Mouse (Mus musculus) ES-Bruce4 (cell line): ENCODE measurements around the gene Ddx56. TPM values are rescaled to one million over a fixed set of nuclear protein-coding genes. Genes with fewer than 3 reads are reported as not detected.

Experiments
- H3K27ac ChIP-seq: 2 replicates; pipeline ENCODE4 v1.5.1; 2012; ENCODE audit warnings: low read length, inconsistent platforms; ENCODE audit not compliant: insufficient read depth
- H3K27me3 ChIP-seq: 2 replicates; pipeline ENCODE4 v1.6.1; 2012; ENCODE audit warnings: mild to moderate bottlenecking, low read length, inconsistent platforms; ENCODE audit not compliant: control insufficient read depth, poor library complexity, insufficient read depth, severe bottlenecking
- H3K36me3 ChIP-seq: 2 replicates; pipeline ENCODE4 v1.6.1; 2012; ENCODE audit warnings: inconsistent platforms, mild to moderate bottlenecking, low read length, moderate library complexity; ENCODE audit not compliant: control insufficient read depth, poor library complexity, insufficient read depth, severe bottlenecking
- H3K4me1 ChIP-seq: one replicate; pipeline ENCODE4 v1.8.1; 2011; ENCODE audit warnings: low read length; ENCODE audit not compliant: control insufficient read depth, insufficient read depth
- H3K4me3 ChIP-seq: 2 replicates; pipeline ENCODE4 v1.5.1; 2011; ENCODE audit warnings: low read depth, mild to moderate bottlenecking, low read length
- H3K9ac ChIP-seq: 2 replicates; pipeline ENCODE4 v1.6.1; 2012; ENCODE audit warnings: low read depth, mild to moderate bottlenecking, inconsistent platforms; ENCODE audit not compliant: poor library complexity, severe bottlenecking
- H3K9me3 ChIP-seq: replicated peaks from 2 replicates; pipeline ENCODE4 v1.6.1; 2012; ENCODE audit warnings: mild to moderate bottlenecking, low read length, inconsistent platforms; ENCODE audit not compliant: control insufficient read depth, poor library complexity, insufficient read depth, severe bottlenecking
- CTCF ChIP-seq: IDR thresholded peaks from one replicate; pipeline ENCODE4 v1.8.1; 2011; ENCODE audit warnings: low read depth, low read length
- EP300 ChIP-seq: IDR thresholded peaks from 2 replicates; pipeline ENCODE4 v1.6.1; 2011; ENCODE audit warnings: low read depth, low read length; ENCODE audit not compliant: insufficient read depth
- POLR2A ChIP-seq: IDR thresholded peaks from one replicate; pipeline ENCODE4 v1.8.1; 2011; ENCODE audit warnings: low read length; ENCODE audit not compliant: insufficient read depth
- polyA plus RNA-seq: library from polyadenylated mRNA; stranded (reverse); fragments of >200 nt; gene quantifications from 2 replicates; pipeline ENCODE4 v1.2.4, GENCODE M21; 2011; ENCODE audit warnings: low read depth; ENCODE audit not compliant: missing spikeins, insufficient read depth, insufficient read length

The Ddx56 gene
- polyA plus RNA-seq, 1 experiment = 60.4 TPM

DNA sequence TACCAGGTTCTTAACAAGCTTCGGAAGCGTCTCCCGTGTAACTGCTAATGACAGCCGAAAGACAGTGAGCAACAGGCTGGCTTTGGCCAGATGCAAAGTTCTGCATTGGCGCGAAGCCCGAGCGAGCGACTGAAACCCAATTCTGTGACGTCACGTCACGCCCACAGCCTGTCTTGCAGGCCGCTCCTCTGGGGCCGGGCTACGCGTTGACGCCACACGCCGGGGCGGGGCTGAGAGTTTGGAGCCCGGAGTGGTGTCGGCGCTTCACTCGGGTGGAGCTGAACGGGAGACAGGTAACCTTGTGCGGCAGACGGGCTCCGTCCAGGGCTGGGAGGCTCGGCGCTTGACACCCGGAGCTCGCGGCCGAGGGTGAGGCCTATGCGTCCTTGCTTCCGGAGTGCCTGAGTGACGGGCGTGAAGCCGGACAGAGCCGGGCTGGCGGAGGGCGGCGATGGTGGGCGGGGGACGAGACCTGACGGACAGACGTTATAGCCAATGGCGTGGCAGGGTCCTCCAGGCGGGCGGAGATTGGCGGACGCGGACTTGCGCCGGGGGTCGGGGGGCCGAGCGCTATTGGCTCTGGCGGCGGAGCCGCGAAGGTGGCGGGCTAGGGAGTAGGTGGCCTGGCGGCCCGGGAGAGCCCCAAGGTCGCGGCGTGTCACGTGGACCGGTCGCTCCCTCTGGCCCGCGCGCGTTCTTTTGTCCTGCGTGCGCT, 24.0 kb upstream of the Ddx56 start, which contains the start of gene Ogdh:
Ogdh (plus strand) TSS at position 233 of the 715 bp plus-strand sequence.
- H3K27ac ChIP-seq = peak within 1 kb of the TSS; percentile 74
- peak within 1 kb of the TSS; percentile 90 for H3K4me3 ChIP-seq
- H3K36me3 ChIP-seq = 0 out of 2 replicates have a peak, but pooled peaks cover under 1% of the 10 kb centered on the region
- H3K9ac ChIP-seq = peak within 1 kb of the TSS; percentile 56
- H3K27me3 ChIP-seq = no peaks in the 10 kb centered on the region
- TF ChIP-seq CTCF (no peak), POLR2A (peak; percentile 34), EP300 (no peak)
- H3K9me3 ChIP-seq = no peaks in the 10 kb centered on the region
- H3K4me1 ChIP-seq = no peaks in the 10 kb centered on the region

DNA sequence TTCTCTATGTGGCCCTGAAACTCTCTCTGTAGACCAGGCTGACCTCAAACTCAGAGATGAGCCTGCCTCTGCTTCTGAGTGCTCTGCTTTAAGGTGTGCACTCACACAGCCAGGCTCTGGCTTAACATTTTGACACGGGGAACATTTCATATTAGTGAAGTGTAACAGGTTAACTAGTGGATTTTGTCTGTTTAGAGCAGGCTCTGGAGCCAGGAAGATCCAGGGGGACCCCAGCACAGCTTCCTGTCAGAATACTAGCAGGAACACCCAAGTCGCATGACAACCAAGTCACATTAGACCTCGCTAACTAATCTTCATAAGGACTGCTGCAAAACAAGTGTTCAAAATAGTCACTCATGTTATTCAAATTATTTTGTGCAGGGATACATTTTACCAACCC, 23.3 kb upstream of the Ddx56 start:
- TF ChIP-seq POLR2A (no peak), EP300 (no peak), CTCF (no peak)
- Histone ChIP-seq H3K27me3 (no peaks in the 10 kb centered on the region), H3K9ac (peak overlapping the region; percentile 56), H3K4me3 (peak overlapping the region; percentile 90), H3K36me3 (no peaks in the 10 kb centered on the region), H3K9me3 (no peaks in the 10 kb centered on the region), H3K27ac (no peak overlapping the region), H3K4me1 (no peaks in the 10 kb centered on the region)

DNA sequence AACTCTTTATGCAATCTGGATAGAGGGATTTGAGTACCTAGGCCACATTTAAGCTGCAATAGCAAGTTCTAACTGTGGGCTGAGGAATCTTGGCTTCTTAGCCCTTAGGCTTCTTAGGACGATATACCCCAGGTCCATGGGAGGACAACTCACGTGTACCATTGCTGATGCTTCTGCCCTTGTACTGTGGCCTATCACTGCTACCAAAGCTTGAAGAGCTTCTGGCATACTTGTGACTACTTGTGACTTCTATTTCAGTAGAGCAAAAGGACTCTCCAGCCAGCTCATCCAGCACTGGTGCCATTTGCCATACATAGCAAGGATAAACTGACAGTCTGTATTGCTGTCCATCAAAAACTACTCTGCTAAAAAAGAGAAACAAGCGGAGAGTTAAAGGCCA, 22.6 kb upstream of the Ddx56 start:
- Histone ChIP-seq H3K4me1 (no peaks in the 10 kb centered on the region), H3K36me3 (no peaks in the 10 kb centered on the region)

DNA sequence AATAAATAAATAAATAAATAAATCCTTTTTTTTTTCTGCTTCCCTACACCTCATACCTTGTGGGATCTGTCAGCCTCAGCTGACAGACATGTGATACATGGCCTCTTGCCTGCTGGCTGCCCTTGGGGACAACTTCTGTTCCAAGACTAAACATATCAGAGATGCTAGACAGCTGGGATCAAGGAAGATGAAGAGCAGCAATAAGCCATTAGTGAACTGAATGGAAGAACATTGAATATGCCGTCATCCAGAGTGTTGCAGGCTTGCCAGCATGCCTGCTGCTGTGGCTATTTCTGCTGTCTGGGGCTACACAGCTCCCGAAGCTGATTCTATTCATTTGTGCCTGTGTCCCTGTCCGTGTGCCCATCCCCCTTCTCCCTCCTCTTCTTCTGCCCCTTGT, 15.4 kb upstream of the Ddx56 start:
- Histone ChIP-seq H3K4me1 (no peaks in the 10 kb centered on the region), H3K9me3 (peaks cover 6% of the 10 kb centered on the region; the same call in 1 of the 2 replicates), H3K27me3 (peaks cover 2% of the 10 kb centered on the region; the same call in 1 of the 2 replicates), H3K27ac (no peak overlapping the region), H3K36me3 (no peaks in the 10 kb centered on the region), H3K4me3 (no peak overlapping the region), H3K9ac (no peak overlapping the region)
- TF ChIP-seq POLR2A (no peak), CTCF (no peak), EP300 (no peak)

More for the DNA sequence above, 22.6 kb upstream of the Ddx56 start:
- H3K27me3 ChIP-seq = no peaks in the 10 kb centered on the region
- no peak for TF ChIP-seq POLR2A
- no peak for TF ChIP-seq CTCF
- no peak for TF ChIP-seq EP300
- no peak overlapping the region for H3K9ac ChIP-seq
- H3K9me3 ChIP-seq = no peaks in the 10 kb centered on the region
- no peak overlapping the region for H3K27ac ChIP-seq
- no peak overlapping the region for H3K4me3 ChIP-seq

DNA sequence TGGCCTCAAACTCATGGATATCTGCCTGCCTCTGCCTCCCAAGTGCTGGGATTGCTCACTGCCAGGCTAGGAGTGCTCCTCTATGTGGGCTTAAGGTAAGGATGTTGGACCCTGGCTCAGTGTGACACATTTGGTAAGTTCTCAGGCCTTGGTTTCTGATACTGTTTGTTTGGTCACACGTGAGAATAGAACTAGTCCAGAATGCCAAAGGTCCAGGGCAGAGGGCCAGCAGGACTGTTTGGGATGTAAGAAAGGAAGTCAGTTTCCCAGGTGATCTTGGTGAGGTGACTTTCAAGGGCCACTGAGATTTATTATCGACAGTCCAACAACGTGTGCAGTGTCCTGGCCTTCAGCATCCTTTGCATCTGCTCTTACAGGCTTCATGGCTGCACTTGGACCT, 8.9 kb upstream of the Ddx56 start:
- H3K9me3 ChIP-seq = peaks cover 6% of the 10 kb centered on the region; the same call in 1 of the 2 replicates
- H3K27ac ChIP-seq = no peak overlapping the region
- no peak overlapping the region for H3K4me3 ChIP-seq
- TF ChIP-seq POLR2A (no peak), EP300 (no peak), CTCF (no peak)
- no peak overlapping the region for H3K9ac ChIP-seq
- H3K36me3 ChIP-seq = peaks cover 2% of the 10 kb centered on the region; the same call in 1 of the 2 replicates
- no peaks in the 10 kb centered on the region for H3K27me3 ChIP-seq
- H3K4me1 ChIP-seq = no peaks in the 10 kb centered on the region

DNA sequence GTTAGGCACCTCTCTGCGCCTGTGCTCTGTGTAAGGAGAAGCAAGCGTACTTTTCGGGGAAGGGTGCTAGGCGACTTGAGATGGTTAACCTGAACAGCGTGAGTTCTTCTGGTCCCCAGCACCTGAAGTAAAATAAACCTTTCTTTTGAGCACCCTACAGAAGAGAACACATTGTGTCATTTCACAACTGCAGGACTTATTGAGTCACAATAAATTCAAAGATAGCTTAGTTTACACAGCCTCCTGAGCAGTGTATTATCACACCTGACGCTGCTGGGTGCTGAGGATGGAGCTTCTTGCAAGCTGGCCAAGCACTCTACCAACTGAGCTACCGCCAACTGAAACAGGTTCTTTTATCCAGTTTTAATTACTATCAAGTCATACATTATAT, 7.5 kb upstream of the Ddx56 start:
- Histone ChIP-seq H3K4me1 (no peaks in the 10 kb centered on the region), H3K4me3 (peak overlapping the region; percentile 16; the same call in 1 of the 2 replicates), H3K27ac (no peak overlapping the region), H3K9me3 (peaks cover 3% of the 10 kb centered on the region; the same call in 1 of the 2 replicates), H3K9ac (no peak overlapping the region), H3K36me3 (peaks cover 7% of the 10 kb centered on the region; the same call in 1 of the 2 replicates), H3K27me3 (no peaks in the 10 kb centered on the region)
- TF ChIP-seq EP300 (no peak), POLR2A (no peak), CTCF (no peak)
